Mouse (Mus musculus) neural tube, embryonic 10.5 days (tissue): Measurements from ENCODE around the gene Ap1g1.
A peak's percentile ranks its signal among the peaks of the same experiment; 100 is the strongest.
"Not testable (repeated sequence)": the region's sequence is repeated elsewhere in the genome, so short reads cannot be mapped to it uniquely, and the experiment has no call there.

Experiments used
- DNase-seq: peaks from one replicate; pipeline ENCODE4 v3.0.0-alpha.2; 2017; ENCODE audit warnings: low spot score; ENCODE audit errors: extremely low spot score

Gene Ap1g1

DNA sequence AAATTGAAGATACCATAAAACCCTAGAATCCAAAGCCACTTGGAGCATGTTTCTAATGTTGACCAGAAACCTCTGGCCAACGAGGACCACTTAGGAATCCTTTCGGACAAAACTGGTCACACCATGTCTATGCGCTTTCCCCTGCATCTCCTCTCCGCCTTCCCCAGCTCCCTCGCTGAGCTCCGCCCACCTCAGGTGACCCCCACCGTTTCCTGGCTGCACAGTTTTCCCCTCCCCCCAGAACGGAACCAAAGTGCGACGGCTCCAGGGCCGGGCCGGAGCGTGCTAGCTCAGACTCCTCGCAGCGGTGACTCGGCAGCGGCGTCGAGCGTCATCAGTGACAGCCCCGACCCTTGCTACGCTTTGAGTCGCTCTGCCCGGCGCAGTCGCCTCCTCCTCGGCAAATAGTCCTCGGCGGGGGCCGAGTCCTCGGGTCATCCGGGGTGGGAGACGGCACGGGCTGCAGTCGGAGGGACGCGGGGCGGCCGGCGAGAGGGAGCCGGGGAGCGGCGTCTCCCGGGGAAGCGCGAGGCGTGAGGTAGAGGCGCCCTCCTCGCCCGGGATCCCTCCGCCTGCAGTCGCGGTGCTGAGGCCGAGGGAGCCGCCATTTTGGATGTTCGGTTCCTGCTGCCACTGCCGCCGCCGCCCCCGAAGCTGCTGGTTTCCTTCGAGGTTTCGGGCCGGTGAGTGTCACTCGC lies at the start of gene Ap1g1:
Ap1g1 (plus strand) TSS at position 275 of the 698 bp plus-strand sequence.
- DNase-seq, result peak; percentile 98

DNA sequence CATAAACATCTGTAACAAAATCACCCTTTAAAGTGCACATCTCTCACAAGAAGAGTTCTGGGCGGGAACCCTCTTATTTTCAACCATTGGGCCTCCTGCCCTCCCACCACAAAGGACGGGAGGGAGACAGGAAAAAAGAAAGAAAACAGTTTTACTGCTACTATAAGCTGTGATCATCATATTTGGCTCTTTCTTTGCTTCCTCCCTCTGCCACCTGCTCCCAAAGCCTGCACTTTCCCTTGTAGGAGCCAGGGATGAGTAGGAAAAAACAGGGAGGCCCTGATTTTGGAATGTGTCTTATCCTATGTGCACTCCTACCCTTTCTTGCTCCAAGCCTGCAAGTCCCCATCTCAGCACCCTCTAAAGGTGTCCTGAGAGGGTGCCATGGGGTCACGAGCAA lies 47.3 kb upstream of the Ap1g1 start:
- no peak for DNase-seq

DNA sequence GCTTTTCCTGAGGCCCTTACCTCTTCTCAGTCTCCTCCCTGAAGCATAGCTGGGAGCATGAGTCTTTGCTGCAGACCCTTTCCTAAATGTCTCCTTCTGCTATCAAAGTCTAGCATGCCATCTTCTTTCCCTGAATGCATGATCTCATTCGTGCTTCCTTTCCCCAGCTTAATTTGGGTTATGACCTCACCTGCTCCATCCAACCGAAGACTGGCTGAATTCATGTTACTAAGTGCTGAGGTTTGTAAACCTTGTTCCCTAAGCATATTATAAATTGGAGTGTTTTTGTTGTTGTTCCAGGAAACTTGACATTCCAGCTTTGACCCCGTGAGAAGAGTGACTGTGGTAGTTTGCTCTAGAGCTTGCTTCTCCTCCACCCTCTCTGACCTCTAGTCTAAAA lies 44.3 kb upstream of the Ap1g1 start:
- no peak for DNase-seq

GRCm38 (mm10) chr8:109736819-109737218 lies 41.5 kb upstream of the Ap1g1 start:
- DNase-seq, result peak; percentile 23

- DNase-seq, result peak; percentile 97
Observed at GRCm38 (mm10) chr8:109737237-109738048, 40.9 kb upstream of the Ap1g1 start, which contains the start of gene Atxn1l. Atxn1l (minus strand) TSS chr8:109737739.

DNA sequence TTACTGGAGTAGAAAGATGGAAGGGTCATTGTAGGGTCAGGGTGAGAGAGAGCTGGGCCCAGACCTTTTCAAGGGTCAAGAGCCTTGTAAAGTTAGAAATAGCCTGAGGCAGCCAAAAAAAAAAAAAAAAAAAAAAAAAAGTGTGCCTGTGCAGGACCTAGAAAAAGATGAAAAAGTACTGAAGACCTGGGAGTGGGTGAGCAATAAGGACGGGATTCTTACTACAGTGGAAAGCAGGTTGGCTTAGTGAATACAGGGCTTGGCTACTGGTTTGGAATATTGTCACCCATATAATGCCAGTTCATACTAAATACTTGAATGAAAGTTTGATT lies 40.3 kb upstream of the Ap1g1 start:
- no peak for DNase-seq

DNA sequence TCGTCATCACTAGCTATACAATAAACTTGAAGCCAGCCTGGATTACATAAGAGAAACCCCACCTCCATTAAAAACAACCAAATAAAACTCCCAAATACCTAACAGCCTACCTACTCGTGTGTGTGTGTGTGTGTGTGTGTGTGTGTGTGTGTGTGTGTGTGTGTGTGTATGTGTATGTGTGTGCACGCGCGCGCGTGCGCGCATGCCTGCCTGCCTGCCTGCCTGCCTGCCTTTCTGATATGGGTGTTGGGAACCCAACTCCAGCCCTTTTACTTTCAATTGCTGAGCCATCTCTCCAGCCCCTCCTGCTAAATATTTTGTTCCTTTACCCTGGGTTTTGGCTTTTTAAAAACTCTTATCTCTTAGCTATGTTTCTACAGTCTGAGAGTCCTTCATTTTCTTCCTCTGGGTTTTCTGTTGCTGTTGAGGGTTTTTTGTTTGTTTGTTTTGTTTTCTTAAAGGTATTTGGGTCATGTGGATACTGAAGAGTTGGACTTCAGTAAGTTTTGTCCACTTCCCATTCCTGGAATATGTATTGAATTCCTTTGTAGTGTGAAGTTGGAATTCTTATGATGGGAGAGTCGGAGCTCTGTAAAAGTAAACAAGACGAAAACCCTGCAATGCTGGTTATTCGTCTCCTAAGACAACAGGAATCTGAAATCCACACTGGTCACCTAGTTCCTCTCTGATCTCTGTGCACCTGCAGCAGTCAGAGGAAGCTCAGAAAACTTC lies 30.7 kb upstream of the Ap1g1 start:
- no peak for DNase-seq

GRCm38 (mm10) chr8:109750274-109750673 lies 28.1 kb upstream of the Ap1g1 start:
- no peak for DNase-seq

GRCm38 (mm10) chr8:109750699-109751098 lies 27.7 kb upstream of the Ap1g1 start:
- DNase-seq, result no peak

- DNase-seq, result no peak
Observed at GRCm38 (mm10) chr8:109751731-109752485, 26.4 kb upstream of the Ap1g1 start.

GRCm38 (mm10) chr8:109754696-109755095 lies 23.7 kb upstream of the Ap1g1 start:
- DNase-seq, result no peak

- DNase-seq, result not testable (repeated sequence)
Observed at GRCm38 (mm10) chr8:109755554-109755953, 22.8 kb upstream of the Ap1g1 start.

DNA sequence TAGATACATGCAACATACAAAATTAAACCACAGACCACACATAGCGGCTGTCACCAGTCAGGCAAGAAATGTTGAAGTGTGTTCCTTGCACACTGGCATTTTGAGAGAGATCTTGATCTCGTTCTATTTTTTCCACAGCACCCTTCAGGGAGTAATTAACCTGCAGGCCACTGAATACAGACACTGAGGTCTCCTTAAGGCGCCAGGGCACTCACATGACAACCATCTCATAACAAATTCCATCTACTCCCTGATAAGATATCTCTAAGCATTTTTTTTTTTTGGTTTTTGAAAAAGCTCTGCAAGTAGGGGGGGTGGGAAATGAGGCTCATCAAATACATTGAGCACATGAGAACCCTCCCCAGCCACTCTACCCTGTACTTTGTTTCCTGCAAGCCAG lies 21.5 kb upstream of the Ap1g1 start:
- DNase-seq, result no peak

GRCm38 (mm10) chr8:109759426-109759825 lies 18.9 kb upstream of the Ap1g1 start:
- DNase-seq, result no peak

GRCm38 (mm10) chr8:109760221-109760620 lies 18.1 kb upstream of the Ap1g1 start:
- no peak for DNase-seq

- no peak for DNase-seq
Observed at GRCm38 (mm10) chr8:109764031-109764430, 14.3 kb upstream of the Ap1g1 start.

DNA sequence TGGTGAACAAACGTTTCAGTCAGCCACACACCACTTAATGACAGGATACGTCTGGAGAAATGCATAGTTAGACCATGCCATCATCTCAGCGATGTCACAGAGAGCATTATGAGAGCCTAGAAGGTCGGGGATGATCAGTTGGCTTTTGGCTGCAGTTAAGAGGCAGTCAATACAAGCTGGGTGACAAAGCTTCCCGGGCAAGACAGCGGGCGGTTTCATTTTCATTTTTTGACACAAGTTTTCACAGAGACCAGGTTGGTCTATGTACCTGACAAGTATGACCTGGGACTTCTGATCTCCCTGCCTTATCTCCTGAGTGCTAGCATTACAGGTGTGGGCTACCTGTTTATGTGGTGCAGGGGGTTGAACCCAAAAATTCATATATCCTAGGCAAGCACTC lies 12.3 kb upstream of the Ap1g1 start:
- no peak for DNase-seq

DNA sequence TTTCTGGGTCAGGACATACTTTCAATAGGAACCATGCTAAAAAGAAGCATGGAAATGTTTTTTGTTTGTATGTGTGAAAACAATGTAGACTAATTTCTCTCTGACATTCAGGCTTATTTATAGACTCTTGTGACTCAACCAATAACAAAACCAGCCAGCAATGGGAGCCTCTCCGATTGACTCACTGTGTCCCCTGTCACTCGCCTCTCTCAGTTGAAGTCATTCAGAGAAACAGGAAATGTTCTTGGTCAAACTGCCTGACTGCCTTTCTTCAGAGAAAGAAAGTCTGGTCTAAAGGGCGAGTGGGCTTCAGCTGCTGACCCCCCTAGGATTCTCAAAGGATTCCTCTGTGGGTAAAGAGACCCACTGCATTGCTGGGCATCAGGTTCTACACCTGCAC lies 5.2 kb upstream of the Ap1g1 start:
- no peak for DNase-seq

GRCm38 (mm10) chr8:109777851-109778250 lies 503 bp upstream of the Ap1g1 start:
- DNase-seq, result no peak

DNA sequence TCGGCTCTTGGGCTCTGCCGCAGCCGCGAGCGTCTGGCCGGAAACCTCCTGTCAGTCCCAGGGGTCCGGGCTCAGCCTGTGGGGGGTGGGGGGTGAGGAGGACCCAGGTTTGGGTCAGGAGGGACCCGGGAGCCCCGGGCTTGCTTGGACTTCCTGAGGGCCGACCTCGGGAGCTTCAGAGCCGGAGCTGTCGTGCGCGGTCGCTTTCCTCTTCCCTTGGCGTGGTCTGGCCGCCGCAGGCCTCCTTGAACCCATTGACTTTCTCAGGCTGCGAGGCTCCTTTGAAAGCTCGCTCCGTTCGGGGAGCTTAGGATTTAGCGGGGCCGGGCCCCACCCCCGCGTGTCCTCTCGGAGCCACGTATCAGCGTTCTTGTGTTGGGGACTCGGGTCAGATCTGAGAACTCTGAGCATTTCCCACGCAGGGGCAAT lies 653 bp downstream of the Ap1g1 start:
- DNase-seq, result no peak
